Mouse (Mus musculus) ES-E14 (cell line): ENCODE results near the gene Pgm2. TPM values are rescaled to one million over a fixed set of nuclear protein-coding genes. Genes with fewer than 3 reads are reported as not detected.
A peak's percentile ranks its signal among the peaks of the same experiment; 100 is the strongest.

Source experiments
- DNase-seq: peaks from one replicate; pipeline ENCODE4 v3.0.0-alpha.2; 2013; ENCODE audit warnings: low read depth, low spot score
- H3K27ac ChIP-seq: 2 replicates; pipeline ENCODE4 v1.5.1; 2012; ENCODE audit warnings: low read depth, mild to moderate bottlenecking, low read length, moderate library complexity, mixed read lengths; ENCODE audit not compliant: poor library complexity, insufficient read depth, severe bottlenecking
- H3K36me3 ChIP-seq: 2 replicates; pipeline ENCODE4 v1.6.1; 2012; ENCODE audit warnings: mild to moderate bottlenecking, low read length, moderate library complexity, mixed read lengths; ENCODE audit not compliant: control insufficient read depth, poor library complexity, insufficient read depth, severe bottlenecking
- H3K4me1 ChIP-seq, 2 experiments: fragments of 150-350 bp in 1 of 2; sonication (generic) in 1 of 2; 2 replicates each; pipeline ENCODE4 v1.6.1; 2012; ENCODE audit warnings: low read length in 2 of 2, mild to moderate bottlenecking in 1 of 2, mixed read lengths in 1 of 2; ENCODE audit not compliant: control insufficient read depth in 2 of 2, insufficient read depth in 2 of 2, poor library complexity in 1 of 2
- H3K4me3 ChIP-seq, 2 experiments: fragments of 150-350 bp in 1 of 2; sonication (generic) in 1 of 2; 2 replicates each; pipeline ENCODE4 v1.5.1; 2012; ENCODE audit warnings: low read length in 2 of 2, low read depth in 1 of 2, mild to moderate bottlenecking in 1 of 2, mixed read lengths in 1 of 2; ENCODE audit not compliant: insufficient read depth in 1 of 2, poor library complexity in 1 of 2, severe bottlenecking in 1 of 2
- H3K9ac ChIP-seq: 2 replicates; pipeline ENCODE4 v1.6.1; 2012; ENCODE audit warnings: low read depth, mild to moderate bottlenecking, low read length, mixed read lengths; ENCODE audit not compliant: poor library complexity, insufficient read depth, severe bottlenecking
- H3K9me3 ChIP-seq: fragments of 150-350 bp; sonication (generic); 2 replicates; pipeline ENCODE4 v1.6.1; 2012; ENCODE audit warnings: low read depth, mild to moderate bottlenecking, low read length; ENCODE audit not compliant: control insufficient read depth, insufficient read depth
- CHD2 ChIP-seq: IDR thresholded peaks from 2 replicates; pipeline ENCODE4 v1.6.1; 2014; ENCODE audit warnings: mild to moderate bottlenecking, low read depth, low read length, inconsistent platforms
- HCFC1 ChIP-seq: IDR thresholded peaks from 2 replicates; pipeline ENCODE4 v1.6.1; 2012; ENCODE audit warnings: low read length, inconsistent platforms, borderline replicate concordance; ENCODE audit not compliant: insufficient read depth
- MAFK ChIP-seq: IDR thresholded peaks from 2 replicates; pipeline ENCODE4 v1.6.1; 2014; ENCODE audit warnings: mild to moderate bottlenecking, low read depth, low read length, inconsistent platforms; ENCODE audit not compliant: insufficient read depth
- ZC3H11A ChIP-seq: IDR thresholded peaks from 2 replicates; pipeline ENCODE4 v1.6.1; 2012; ENCODE audit warnings: low read depth, mild to moderate bottlenecking, inconsistent platforms, low read length, borderline replicate concordance
- ZNF384 ChIP-seq: IDR thresholded peaks from 2 replicates; pipeline ENCODE4 v1.6.1; 2012; ENCODE audit warnings: low read depth, low read length, inconsistent platforms
- in situ Hi-C, 2 experiments: fragments of 600-800 bp; cut with MboI; formaldehyde crosslinking; loops; one replicate each; pipeline ENCODE4 v1.15.1; 2025; ENCODE audit warnings: low sequenced_read_pairs in 2 of 2, inconsistent platforms in 1 of 2; ENCODE audit not compliant: unreplicated experiment in 2 of 2
- total RNA-seq: library from RNA; depleted of rRNA; stranded (reverse); fragments of 300-350 nt; gene quantifications from 2 replicates; pipeline ENCODE4 v1.2.3, GENCODE M21; 2012

Gene Pgm2
- total RNA-seq, 1 experiment, result 11.9 TPM

DNA sequence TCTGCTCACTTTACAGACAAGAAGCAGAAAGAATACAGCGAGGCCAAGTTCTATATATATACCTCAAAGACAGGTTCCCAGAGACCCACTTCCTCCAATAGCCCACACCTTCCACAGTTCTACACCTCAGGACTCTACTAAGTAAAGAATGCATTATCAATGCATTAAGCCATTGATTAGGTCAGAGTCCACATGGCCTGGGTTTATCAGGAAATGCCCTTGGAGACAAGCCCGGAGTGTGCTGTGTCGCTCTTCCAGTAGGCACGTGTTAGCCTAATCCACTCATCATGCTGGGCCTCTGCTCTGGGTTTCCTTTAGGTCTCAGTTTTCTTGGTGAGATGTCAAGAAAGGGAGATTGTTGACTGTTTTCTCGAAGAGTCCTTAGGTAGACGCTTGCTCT lies 21.5 kb downstream of the Pgm2 start:
- Histone ChIP-seq H3K27ac (no peak overlapping the region), H3K36me3 (peaks cover 8% of the 10 kb centered on the region; the same call in 1 of the 2 replicates), H3K9ac (no peak overlapping the region), H3K4me1 (peaks cover 0 to 4% of the 10 kb centered on the region in 2 experiments; a peak in 3 of 4 replicates), H3K9me3 (no peaks in the 10 kb centered on the region), H3K4me3 (no peak overlapping the region)
- in situ Hi-C loops, result no loop called here
- no peak for DNase-seq
- TF ChIP-seq CHD2 (no peak), MAFK (no peak), HCFC1 (no peak), ZNF384 (no peak), ZC3H11A (no peak)

DNA sequence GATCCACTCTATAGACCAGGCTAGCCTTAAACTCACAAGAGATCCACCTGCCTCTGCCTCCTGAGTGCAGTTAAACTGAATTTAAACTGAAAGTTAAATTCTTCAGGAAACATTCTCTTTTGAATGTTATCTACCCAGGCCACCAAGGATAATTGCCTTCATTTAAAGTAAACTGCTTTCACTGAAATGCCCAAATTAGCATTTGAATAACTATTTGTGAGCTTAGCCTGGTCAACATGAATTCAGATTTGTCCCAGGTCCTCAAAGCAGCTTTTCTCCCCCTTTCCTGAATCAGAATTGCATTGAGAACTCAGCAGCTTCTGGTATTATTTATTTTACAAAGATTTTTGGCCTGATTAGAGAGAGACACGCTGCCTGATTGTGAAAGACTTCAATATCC lies 24.4 kb downstream of the Pgm2 start:
- Histone ChIP-seq H3K4me3 (no peak overlapping the region), H3K9ac (no peak overlapping the region), H3K9me3 (no peaks in the 10 kb centered on the region), H3K4me1 (peaks cover 0 to 4% of the 10 kb centered on the region in 2 experiments; a peak in 3 of 4 replicates), H3K27ac (peak overlapping the region; percentile 28; the same call in 1 of the 2 replicates), H3K36me3 (peaks cover 6% of the 10 kb centered on the region; the same call in 1 of the 2 replicates)
- TF ChIP-seq ZC3H11A (no peak), HCFC1 (0 out of 2 replicates have a peak, but pooled peaks have one; percentile 3)
- DNase-seq, result no peak
- in situ Hi-C loops, result no loop called here

DNA sequence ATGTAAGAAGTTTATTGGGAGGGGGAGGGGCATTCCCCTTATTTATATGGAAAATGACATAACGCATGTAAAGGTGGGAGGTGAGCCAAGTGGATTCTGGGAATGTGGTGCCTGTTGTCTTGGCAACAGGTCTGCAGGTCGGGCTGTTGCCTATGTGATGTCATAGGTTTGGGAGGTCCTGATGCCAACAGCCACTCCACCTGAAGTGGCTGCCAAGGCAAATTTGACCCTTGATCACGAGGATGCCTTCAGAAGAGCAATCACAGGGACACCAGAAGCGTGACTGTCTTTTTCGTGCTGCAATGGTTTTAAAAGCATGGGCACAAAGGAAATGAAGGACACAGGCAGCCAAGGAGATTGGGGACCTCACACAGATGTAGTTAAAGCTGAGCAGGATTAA lies 33.0 kb downstream of the Pgm2 start:
- Histone ChIP-seq H3K36me3 (no peaks in the 10 kb centered on the region), H3K9me3 (no peaks in the 10 kb centered on the region), H3K4me1 (0 out of 4 replicates have a peak, but pooled peaks cover 0 to 2% of the 10 kb centered on the region in 2 experiments), H3K4me3 (no peak overlapping the region), H3K27ac (no peak overlapping the region), H3K9ac (no peak overlapping the region)
- in situ Hi-C loops, result no loop called here
- TF ChIP-seq CHD2 (no peak), HCFC1 (no peak), ZNF384 (no peak), MAFK (no peak), ZC3H11A (no peak)
- DNase-seq, result no peak

DNA sequence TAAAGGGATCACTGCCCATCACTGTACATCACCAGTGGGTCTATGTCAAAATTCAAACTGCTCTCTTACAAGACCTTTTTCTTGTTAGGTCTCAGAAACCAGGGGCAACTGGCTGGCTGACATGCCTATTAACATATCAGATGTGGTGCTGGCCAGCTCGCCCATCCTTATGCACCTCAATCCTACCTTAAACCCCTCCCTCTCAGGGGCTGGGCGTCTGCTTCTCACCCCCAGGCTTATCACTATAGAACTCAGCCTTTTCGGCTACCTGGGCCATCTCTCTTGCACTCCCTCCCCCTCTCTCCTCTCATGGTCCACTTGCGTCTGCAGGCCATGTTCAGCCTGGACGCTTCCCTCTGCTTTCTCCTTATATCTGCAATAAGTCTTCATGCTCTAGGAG lies 38.8 kb downstream of the Pgm2 start:
- Histone ChIP-seq H3K9ac (no peak overlapping the region), H3K4me1 (0 out of 4 replicates have a peak, but pooled peaks cover 0 to 2% of the 10 kb centered on the region in 2 experiments), H3K4me3 (no peak overlapping the region), H3K27ac (no peak overlapping the region), H3K9me3 (no peaks in the 10 kb centered on the region), H3K36me3 (no peaks in the 10 kb centered on the region)
- in situ Hi-C loops, result no loop called here
- no peak for DNase-seq
- TF ChIP-seq CHD2 (no peak), MAFK (no peak), ZC3H11A (no peak), ZNF384 (no peak), HCFC1 (no peak)

DNA sequence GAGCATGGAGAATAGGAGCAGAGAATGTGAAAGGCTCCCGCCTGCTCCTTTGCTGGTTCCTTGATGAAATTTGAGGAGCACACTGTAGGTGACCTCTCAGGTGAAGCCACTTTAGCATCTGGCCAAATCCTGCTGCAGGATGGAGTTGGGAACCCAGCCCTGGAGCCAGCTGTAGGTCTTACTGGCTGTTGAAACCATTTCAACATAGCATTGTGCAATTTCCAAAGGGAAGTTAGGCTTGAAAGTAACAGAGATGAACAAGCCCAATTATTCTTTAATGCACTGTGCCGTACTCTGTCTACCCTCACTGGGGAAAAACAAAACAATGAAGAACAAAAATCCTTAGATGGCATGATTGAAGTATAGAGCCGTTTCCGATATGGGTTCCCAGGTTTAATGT lies 41.2 kb downstream of the Pgm2 start:
- TF ChIP-seq ZC3H11A (no peak), MAFK (no peak), ZNF384 (no peak), CHD2 (no peak), HCFC1 (no peak)
- in situ Hi-C loops, result no loop called here
- Histone ChIP-seq H3K27ac (no peak overlapping the region), H3K9ac (no peak overlapping the region), H3K9me3 (no peaks in the 10 kb centered on the region), H3K36me3 (no peaks in the 10 kb centered on the region), H3K4me1 (no peaks in the 10 kb centered on the region), H3K4me3 (no peak overlapping the region)
- DNase-seq, result no peak
